Mouse (Mus musculus) embryo, embryonic 10.5 days (tissue): ENCODE measurements around the gene Wfs1.
A peak's percentile ranks its signal among the peaks of the same experiment; 100 is the strongest.

ENCODE experiments used
- DNase-seq: peaks from one replicate; pipeline ENCODE4 v3.0.0-alpha.2; 2015; ENCODE audit warnings: low spot score

The Wfs1 gene

DNA sequence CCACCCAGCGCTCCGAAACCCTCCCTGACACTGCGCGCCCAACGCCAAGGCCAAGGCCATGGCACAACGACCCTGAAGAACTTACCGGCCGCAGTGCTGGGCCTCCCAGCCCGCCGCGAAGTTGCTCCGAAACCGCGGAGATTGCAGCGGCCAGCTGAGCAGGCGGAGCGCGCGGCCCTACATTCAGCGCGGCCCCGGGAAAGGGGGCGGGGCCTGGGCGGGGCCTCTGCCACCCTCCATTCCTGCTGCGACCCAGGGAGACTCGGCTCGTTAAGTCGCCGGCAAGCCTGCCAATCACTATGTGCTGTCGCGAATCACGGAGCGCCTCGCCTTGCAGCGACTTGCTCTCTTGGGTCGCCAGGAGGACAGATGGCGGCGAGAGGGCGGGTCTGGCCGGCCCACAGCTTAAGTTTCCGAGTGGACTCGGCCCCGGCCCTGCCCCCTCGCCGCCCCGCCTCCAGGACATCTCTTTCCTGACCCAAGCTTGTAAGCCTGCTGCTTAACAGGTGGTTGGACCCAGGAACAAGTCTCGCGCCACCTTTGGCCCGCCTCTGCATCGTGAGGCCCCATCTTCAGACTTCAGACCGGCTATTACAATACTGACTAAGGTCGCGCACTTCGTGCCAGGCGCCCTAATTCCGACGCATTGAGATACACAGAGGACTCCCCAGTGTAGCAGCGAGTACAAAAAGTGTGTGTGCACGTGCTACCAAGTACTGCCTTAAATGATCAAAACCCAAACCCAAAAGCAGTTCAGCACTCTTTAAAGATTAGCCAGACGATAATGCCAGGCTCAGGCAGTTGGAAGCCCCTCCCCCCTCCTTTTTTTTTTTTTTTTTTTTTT, at the start of gene Wfs1:
Gene Wfs1, minus strand, starts transcription at position 425 of the 844 bp plus-strand sequence.
- peak; percentile 98 for DNase-seq

DNA sequence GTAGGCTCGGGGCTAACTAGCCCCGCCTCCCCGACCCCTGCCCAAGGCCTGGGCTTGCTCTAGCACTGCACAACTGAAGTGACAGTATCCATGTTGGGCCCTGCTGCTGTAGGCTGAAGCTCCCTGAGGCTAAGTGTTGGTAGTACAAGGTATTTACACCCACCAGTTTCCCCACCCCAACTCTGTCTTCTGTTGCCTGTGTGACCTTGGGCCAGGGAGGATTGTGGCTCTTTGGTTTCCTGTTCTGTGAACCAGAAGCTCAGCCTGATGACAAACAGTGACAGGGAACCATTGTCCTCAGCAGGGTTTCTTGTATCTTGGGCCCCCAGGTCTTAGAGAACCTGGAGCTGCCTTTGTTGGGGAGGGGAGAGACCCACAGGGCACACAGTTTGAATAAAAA, 47.9 kb upstream of the Wfs1 start:
- DNase-seq: no peak

DNA sequence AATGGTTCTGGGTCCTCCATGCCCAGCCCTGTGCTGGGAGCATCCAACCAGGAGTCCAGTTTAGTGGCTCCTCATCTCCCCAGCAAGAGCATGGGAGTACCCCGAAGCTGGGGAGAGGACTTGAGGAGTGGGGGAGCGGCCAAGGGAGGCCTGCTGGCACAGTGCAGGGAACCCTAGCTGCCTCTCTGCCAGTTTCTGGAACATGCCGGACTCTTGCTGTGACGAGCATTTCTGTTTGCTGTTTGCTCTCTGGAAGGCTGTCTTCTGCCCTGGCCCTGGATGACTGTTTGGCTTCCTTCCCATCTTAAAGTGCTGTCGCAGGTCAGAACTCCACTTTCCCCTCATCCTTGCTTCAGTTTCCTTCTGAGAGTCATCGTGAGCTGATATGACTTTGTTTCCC, 46.9 kb upstream of the Wfs1 start:
- no peak for DNase-seq

DNA sequence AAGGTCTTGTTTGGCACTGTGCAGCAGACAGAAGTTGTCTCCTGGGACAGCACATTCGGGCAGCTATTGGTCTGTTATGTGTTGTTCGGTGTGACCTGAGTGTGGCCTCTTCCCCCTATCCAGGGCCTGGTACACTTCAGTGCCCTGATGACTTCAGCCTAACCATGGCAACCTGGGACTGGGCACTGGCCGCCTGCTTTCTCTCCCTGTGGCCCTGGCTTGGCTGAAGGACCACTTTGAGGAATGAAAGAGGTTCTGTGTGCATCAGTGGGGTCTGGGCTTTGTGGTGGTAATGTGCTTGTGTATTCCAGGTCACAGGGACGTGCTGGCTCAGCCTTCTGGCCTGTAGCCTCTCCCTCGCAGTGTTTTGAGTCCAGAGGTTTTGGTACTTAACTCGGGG, 46.2 kb upstream of the Wfs1 start:
- DNase-seq: no peak

DNA sequence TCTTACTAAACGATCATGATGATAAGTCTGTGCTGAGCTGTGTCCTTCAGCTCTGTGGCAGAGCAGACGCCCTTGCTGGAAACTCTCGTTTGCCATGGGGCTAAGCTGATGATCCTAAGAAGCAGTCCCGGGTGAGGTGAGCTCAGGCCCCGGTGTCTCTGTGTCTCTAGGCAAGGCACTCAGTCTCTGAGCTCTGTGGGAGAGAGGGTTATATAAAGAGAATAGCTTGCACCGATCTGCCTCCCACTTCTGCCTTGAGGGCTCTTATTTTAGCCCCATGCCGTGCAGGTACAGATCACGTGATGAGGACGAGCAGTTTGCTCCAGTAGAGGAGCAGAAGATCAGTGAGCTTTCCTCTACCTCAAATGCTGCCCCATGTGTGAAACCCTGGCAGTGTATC, 41.7 kb upstream of the Wfs1 start:
- DNase-seq: no peak

DNA sequence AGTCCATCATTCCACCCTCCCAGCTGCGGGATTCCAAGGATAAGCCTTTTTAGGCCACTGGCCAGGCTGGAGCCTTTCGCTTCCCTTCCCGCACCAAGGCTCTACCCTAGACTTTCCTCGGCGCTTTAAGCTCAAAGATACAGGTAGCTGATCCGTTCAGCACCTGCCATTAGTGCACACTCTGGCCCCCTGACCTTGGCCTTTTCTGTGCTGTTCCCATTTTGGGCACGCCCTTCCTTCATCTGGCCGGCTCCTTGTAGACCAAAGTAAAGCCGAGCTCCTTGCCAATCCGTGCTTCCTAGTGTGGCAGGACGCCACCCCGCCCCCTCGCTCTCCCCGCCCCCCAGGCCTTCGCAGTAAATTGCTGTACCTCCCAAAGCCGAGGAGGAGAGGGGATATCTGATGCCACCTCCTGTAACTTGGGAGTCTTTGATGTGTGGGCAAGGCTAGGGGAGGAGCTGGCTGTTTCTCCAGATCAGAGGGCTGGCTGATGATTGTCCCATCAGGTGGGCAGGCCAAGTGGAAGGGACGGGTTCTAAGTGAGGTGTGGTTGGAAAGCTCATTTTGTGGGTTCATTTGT, 40.4 kb upstream of the Wfs1 start:
- no peak for DNase-seq

DNA sequence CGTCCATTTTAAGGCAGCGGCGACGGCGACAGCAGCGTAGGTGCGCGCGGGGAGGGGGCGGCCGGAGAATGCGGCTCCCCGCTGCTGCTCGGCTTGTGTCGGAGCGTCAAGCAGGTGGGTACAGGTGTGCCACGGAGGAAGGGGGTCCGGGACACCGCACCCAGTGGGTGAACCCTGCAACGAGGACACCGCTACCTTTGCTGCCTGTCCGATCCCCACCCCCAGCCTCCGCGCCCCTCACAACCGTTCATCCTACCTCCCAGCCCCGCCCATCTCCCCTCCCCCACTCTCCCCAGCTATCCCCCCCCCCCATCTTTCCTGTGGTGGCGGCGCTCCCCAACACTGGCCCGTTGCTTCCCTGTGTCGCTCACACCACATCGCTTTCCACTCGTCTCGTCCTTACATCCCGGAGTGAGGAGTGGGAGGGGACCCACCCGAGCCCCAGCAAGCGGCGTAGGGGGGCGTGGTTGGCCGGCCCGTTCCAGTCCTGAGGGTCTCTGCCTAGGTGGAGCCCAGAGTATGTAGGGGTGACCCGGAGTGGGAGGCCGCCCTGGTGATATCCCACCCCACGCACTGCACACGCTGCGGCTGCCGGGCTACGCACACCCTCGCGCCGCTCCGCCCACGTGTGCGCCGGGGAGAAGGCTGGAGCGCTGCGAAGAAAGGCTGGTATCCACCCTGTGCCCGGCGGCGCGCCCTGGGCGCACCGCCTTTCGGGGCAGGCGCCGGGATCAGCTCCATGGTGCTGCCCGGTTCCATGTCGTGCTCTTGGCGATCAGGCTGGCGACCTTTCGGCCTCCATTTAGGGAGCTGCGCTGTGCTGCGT, 39.7 kb upstream of the Wfs1 start:
- DNase-seq: peak; percentile 15

DNA sequence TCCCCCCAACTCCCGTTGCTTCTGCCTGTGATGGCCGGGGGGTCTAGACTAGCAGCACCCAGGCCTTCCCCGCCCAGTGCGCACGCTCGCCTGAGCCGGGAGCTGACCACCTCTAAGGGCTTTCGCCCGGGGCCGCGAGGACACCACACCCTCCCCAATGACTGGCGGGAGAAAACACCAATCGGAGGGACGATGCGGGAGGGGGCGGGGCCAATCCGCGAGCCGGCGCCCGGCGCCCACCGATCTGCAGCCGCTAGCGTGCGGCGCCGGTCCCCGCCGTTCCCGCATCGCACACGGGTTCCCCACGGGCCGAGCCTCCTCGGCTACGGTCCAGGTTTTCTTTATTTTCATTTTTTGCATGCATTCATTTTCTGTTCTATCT, 39.1 kb upstream of the Wfs1 start:
- peak; percentile 88 for DNase-seq

DNA sequence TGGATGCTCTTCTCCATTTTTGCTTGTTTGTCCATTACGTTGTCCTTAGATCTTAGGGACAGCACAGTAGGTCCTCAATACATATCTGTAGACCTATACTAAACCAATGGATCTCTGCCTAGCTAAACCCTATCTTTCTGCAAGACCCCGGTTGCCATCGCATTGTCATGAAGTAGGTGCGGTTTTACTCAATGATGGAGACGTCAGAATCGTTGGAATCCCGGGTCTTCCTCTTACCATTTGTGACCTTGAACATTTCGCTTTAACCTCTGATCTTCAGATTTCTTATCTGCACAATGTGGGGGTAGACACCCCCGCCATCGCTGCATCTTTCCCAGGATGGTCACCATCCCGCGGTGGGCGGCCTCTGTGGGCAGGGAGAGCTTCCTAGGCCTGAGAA, 38.7 kb upstream of the Wfs1 start:
- no peak for DNase-seq

DNA sequence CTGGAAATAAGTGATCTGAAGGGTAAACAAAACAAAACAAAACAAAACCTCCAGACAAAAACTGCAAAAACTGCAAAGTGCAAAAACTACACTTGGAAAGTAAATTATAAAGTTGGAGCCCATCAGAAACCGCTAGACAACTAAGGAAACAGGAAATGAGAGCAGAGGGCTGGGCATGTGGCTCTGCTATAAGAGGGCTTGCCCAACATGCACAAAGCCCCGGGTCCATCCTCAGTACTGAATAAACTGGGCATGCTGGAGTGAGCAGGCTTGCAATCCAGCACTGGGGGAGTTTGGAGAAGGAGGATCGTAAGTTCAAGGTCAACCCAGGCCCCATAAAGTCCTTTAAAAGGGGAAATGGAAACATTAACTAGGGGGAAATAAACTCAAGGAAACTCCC, 28.2 kb upstream of the Wfs1 start:
- DNase-seq: no peak

DNA sequence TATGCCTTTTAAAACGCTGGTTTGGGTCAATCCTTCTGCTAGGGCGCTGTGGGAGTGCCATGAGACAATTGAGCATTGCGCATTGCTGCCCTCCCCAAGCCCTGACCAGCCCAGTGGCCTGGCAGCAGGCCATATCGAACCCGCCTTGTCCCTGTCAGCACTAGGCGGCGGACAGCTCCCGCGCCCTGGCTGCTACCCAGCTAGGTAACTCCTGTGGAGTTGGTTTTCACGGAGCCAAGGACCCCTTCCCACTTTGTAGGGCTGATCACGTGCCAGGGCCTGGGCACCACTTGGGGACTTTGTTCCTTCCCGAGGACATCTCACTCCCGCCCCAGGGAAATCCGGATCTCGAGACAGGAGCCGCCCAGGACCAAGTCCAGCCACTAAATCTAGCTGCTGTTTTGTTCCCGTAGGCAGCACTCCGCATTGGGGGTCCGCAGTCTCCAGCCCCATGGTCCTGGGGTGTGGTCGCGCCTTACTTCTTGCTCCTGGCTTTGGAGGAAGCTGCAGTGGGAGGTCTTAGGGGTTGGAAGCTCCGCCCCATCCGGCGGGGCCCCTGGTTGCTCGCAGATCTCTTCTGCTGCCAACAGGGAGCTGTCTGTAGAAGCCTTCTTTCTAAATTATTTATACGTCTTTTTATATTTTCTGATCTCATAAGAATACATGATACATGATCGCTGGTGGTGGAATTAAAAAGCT, 26.8 kb upstream of the Wfs1 start:
- DNase-seq: peak; percentile 66

DNA sequence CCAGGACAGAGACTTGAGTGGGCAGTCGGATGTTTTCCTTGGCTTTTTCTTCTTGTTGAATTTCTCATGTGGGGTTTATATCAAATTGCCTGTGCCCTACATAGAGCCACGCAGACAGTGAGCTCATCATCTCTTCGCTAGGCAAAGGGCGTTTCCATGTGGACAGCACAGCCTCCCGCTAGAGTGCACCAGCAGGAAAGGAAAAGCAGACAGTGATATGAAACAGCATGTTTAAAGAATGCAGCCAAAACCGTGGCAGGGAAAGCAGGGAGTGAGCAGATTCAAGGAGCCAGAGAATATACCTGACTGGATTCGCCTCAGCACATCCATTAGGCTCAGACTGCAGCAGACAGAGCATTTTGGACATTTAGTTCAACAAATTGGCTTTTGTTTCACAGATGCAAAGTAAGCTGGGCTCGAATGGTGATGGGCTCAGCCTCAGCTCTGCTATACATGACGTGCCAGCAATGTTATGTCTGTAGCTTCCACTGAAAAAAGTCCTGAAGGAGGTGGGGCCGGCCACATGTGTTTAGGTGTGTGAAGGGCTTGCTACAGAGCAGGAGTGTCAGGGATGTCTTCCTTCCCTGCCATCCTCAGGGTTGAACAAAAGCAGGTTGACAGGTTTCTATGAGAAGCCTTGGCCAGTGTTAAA, 21.8 kb upstream of the Wfs1 start:
- no peak for DNase-seq

DNA sequence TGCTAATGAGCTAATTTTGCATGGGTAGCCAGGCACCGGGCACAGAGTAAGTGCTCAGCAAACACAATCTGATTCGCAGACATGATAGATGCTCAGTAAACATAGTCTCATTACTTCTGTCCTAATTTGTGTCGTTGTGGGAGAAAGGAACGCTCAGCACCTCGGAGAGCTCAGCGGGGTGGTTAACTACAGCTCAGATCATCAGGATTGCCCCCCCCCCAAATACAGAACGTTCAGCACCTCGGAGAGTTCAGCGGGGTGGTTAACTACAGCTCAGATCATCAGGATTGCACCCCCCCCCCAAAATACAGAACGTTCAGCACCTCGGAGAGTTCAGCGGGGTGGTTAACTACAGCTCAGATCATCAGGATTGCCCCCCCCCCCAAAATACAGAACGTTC, 20.8 kb upstream of the Wfs1 start:
- peak; percentile 5 for DNase-seq

DNA sequence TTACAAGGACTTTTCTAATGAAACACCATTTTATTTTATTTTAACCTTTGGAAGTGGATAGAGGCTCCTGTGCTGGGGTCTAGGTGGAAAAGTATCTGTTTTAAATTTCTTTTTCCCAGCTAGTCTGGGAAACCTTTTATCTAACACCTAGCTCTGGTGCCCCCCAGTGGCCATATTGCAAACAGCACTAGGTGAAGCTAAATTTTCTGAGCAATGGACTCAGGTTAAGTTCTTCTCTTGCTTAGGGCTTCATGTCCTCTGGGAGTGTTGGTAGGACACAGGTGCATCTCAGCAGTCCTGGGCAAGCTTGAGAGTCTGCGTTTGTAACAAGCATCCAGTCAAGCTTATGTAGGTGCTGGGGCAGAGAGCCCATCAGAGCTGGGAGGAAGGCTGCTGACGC, 13.0 kb upstream of the Wfs1 start:
- peak; percentile 82 for DNase-seq

DNA sequence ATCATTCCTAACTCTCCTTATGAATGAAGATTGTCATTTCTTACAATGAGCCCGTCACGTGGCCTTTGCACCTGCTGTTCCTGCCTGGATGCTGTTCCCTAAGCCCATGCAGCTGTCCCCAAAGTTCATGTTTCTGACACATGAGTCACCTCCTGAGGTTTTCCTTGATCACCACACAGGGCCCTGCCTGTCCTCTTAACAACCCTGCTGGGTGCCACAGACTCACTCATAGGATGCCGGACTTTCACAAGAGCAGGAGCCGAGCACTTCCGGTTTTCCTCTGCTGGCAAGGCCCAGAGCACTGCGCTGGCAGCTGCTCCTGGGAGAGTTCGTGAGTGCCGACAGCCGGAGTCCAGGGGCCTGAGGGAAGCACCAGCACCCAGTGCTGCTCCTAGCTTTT, 12.0 kb upstream of the Wfs1 start:
- no peak for DNase-seq

DNA sequence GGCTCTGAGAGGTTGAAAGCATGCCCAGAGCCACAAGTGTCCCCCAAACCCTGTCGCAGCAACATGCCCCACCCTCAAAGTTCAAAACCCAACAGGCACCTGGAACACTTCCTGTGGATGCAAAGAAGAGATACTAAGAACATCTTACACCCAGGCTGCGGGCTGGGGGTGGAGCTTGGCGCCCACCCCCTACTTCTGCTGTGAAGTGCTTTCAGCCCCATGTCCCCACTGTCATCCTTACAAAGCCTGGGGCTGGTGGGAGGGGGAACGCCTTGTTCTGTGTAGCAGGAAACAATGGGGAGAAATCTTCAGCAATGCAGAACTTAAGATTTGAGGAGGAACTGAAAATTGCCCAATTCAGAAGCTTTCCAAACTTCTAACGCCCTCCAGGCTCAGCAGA, 9.0 kb upstream of the Wfs1 start:
- DNase-seq: no peak

DNA sequence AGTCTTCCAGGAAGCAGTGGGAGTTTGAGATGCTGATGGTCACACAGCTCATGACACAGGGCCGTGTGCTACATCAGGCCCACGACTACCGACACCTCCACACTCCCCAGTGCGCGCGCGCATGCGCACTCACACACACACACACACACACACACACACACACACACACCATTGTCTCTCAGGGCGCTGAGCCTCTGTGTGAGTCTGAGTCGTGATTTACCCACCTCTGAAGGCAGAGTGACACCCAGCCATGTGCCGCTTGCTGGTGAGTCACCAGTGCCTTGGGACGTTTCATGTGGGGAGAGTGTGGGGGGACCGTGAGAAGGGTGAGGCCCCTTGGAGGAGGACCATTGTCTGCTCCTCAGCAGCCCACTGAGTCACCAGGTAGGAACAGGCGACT, 7.4 kb upstream of the Wfs1 start:
- DNase-seq: no peak

DNA sequence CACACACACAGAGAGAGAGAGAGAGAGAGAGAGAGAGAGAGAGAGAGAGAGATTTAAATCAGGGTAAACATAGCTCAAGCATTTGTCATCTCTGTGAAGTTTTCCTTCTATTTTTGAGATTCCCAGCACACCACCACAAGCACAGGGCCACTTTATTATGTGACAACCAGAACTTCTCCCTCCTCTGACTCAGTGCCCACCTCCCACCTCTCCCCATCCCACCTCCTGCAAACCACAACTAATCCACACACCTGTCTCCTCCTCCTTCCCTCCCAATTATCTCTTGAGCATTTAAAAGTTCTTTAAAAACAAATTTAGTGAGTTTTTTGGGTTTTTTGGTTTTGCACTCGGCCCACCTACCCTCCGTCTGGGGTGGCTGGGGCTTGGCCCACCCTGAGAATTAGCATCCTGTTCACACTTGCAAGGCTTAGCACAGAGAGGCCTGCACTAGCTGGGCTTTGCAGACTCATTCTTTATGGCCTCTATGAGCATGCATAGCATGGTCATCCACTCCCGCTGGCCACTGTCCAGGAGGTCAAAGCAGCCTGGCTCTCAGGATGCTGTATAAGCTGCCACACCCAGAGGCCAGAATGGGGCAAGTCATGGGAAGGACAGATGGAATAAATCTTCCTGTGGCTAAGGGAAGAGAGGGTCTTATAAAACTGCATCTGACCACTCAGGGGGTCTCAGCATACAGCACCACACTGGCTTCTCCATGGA, 1.8 kb upstream of the Wfs1 start:
- no peak for DNase-seq

DNA sequence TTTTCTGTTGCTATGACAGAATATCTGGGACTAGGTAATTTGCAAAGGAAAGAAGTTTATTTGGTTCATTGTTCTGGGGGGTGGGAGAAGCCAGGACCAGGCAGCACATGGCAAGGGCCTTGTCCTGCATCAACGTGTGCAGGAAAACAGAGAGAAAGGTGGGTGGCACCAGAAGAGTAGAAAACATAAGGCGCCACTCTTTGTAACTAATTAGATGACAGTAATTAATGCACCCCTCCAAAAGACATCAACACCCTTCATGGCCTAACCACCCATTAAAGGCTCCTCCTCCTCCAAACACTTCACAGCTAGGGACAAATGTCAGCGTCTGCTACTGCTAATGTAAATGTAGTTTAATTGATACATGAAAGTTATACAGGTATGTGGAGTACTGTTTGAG, 1.2 kb upstream of the Wfs1 start:
- no peak for DNase-seq

DNA sequence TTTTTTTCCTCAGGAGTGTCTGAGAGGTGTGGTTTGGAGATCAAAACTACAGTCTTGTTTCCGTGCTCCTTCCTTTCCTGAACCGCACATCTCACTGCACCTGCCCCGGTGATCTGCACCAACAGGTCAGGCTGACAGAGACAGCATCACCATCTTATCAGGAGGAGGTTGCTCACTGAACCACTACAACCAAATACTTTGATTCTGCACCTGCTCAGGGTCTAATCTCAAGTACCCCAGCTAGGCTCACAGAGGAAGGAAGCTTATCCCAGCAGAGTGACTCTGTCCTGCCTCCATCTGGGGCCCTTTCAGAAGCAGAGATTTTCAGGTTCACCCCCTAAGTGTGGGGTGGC, 596 bp upstream of the Wfs1 start:
- DNase-seq: no peak

DNA sequence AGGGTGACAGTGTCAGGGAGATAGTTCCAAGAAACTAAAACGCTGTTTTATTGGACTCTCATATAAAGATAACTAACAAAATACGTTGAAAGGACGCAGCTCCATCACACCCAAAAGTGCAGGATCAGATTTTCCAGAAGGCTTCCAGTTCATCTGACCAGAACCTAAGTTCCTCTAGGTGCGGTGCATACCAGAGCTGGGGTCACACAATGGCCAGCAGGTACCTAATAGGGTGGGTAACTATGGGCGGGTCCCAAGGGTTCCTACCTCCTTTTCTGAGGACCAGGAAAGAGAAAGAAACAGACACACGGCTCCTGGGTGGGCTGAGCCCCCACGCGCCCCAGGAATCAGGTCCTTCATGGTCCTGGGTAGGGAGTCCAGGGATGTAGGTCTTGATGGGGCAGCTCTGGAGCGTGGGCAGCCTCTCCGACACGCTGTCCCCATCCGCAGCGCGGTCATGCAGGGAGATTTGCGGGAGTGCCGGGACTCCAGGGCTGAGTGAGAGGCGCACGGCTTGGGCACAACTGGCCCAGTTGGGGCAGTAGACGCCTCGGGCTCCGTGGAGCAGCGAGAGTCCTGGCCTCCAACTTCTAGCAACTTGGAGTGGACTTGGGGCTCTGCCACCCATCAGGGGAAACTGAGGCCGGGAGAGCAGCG, 753 bp downstream of the Wfs1 start:
- DNase-seq: peak; percentile 2
